Mouse (Mus musculus): ENCODE measurements around the gene Tmem50b. TPM values are rescaled to one million over a fixed set of nuclear protein-coding genes. Genes with fewer than 3 reads are reported as not detected.

Tmem50b gene
- total RNA-seq, 2 experiments from 2014 or later: 60.2 to 73.8 TPM

DNA sequence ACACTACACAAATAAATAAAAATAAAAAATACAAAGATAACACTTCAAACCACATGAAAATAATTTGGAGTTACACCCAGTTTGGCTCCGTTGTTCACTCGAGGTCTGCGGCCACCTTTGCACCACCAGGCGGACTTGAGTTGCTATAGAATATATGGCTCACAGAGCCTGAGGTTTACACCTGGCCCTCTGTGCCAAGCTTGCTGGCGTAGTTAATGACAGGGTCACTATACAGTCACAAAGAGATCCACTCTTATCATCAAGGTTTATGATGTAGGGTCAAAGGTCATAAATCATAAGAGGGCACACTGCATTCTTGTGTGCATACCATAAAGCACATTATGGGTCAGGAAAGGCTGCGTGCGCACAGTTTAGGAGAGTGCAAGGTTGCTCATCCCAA is 31.6 kb downstream of the Tmem50b start:
- DNase-seq (ENCODE audit: low spot score in 2 of 2): no peak

- no peak for DNase-seq (ENCODE audit: low spot score in 2 of 2)
Observed at GRCm38 (mm10) chr16:91565292-91565951, 32.2 kb downstream of the Tmem50b start.

DNA sequence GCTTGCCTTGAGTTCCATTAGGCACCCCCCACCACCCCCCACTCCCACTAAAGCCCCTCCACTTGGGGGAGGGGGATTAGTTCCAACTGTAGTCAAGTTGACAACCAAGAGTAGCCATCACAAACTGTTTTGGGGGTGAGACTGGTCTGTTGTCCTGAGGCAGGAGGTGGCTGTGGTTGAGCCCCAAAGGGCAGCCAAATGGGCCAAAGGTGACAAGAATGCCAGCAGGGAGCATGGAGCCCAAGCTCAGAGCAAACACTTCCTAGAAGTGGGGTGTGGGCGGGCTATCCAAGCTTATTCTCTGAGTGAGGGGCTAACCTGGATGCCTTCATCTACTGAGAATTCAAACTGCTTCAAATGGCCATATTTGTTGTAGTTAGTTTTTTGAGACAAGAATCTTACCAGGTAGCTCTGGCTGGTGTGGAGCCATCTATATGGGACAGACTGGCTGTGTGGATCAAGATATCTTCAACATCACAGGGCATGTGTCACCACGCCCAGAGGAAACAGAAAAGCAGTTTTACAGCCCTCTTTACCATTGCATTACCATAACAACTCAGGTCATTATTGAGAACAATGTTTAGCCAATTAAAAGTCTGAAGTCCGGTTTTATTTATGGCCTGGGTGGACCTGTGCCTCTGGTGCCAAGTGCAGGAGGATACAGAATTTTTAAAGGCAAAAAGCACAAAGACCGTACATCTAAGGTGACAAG is 32.9 kb downstream of the Tmem50b start:
- no peak for DNase-seq (ENCODE audit: low spot score in 2 of 2)

DNA sequence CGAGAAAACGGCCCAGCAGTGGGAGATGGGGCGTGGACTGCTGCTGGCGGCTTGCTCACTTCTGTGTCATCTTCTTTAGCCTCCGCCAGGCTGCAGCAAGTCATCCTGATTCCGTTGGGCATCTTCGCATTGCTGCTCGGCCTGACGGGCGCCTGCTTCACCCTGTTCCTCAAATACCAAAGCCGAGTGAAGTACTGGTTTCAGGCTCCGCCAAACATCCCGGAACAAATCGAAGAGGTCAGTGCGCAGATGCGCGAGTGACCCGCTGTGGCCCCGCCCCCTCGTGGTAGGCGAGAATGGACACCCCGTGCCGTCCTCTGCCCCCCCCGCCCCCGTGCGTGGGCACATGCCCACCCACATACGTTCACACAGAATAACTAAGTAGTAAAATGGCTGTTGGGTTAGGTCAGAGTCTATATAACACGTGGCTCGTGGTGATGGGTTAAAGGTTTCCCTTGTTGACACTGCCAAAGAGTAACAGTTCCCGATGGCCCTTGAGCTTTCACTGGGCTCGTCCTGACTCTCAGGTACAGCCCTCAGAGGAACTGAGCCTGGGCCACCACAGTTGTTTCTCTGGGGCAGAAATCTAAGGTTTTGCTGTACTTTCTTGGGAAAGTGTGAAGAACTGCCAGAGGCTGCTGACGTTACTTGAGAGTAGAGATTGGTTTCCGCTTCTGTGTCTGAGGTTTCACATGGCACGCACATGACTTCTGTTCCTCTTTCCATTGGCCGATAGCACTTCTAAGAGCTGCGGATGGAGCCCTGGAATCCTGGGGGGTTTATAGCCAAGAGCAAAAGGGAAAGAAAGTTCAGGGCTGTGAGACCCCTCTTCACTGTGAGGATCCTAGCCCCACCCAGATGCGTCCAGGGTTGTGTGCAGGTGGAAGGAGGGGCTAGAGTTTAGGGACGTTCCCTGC is 35.8 kb downstream of the Tmem50b start:
- no peak for DNase-seq (ENCODE audit: low spot score in 2 of 2)

DNA sequence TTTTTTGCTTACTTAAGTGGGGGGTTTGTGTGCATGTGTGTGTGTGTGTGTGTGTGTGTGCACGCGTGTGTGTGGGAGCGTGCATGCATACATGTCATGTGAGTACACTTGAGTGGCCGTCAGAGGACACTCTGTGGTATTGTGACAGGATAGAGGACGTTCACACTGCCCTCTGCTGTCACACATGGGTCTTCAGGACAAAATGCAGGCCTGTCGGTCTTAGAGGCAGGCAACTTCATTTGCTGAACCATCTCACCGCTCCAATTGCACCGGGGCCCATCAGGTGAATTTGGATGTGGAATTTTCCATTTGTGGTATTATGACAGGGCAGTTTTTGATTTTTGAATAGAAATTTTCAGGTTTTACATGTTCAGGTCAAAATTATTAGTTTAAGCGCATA is 36.5 kb downstream of the Tmem50b start:
- no peak for DNase-seq (ENCODE audit: low spot score in 2 of 2)

GRCm38 (mm10) chr16:91557693-91558092 is 39.9 kb downstream of the Tmem50b start:
- DNase-seq (ENCODE audit: low spot score in 2 of 2): peak in 1 of 2 experiments; percentile 42

- DNase-seq (ENCODE audit: low spot score in 2 of 2): no peak
Observed at GRCm38 (mm10) chr16:91557214-91557613, 40.4 kb downstream of the Tmem50b start.

- DNase-seq (ENCODE audit: low spot score in 2 of 2): no peak
Observed at GRCm38 (mm10) chr16:91556659-91557058, 40.9 kb downstream of the Tmem50b start.

- DNase-seq (ENCODE audit: low spot score in 2 of 2): no peak
Observed at GRCm38 (mm10) chr16:91555017-91555605, 42.5 kb downstream of the Tmem50b start.

DNA sequence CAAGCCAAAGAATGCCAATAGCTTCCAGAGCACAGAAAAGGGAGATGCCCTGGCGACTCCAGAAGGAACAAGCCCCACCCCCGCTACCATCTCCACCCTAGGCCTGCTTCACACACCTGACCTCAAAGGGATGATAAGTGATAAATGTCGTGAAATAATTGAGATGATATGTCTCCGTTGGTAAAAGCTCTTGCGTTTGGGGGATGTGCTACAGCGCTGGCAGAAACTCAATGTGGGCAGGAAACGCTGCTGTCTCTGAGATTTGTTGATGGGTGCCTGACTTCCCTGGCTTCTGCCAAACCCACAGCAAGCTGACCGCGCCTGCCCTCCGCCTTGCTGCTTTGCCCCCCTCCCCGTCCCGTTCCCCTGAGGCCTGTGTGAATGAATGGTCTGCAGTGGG is 44.0 kb downstream of the Tmem50b start:
- no peak for DNase-seq (ENCODE audit: low spot score in 2 of 2)

DNA sequence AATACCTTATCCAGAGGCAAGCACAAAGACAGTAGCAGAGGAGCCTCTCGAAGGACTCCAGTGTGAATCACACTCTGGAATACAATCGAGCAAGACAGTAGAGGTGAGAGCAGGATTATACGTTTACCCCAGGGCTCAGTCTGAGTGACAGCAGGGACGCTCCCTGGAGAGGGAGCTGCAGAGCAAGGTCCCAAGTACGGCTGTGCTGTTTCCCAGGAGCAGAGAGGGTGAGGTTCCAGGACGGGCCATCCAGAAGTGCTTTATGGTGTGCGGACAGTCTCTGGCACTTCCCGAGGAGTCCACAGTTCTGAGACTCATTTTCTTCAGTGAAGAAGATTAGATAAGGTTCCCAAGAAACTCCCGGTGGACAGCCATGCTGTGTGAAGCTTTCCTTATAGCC is 45.5 kb downstream of the Tmem50b start:
- DNase-seq (ENCODE audit: low spot score in 2 of 2): no peak

DNA sequence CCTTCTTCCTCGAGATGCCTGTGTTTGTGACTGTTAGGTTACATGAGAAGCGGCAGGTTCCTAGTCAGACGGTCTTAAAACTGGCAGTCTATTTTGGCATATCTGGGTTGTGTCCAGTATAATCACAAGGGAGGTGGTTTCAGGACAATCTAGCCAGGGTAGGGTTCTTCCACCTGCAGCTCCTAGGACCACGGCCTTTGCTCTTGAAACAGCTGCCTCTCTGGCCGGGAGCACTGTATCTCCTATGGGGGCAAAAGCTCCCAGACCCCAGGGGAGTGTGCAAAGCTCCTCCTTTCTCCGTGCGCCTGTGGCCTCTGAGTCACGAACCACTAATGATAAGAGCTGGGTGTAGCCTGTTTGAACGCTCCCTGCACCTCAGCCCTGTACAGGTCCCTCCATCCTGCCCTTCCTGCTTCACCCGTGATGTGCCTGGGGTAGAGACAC is 46.5 kb downstream of the Tmem50b start:
- no peak for DNase-seq (ENCODE audit: low spot score in 2 of 2)

DNA sequence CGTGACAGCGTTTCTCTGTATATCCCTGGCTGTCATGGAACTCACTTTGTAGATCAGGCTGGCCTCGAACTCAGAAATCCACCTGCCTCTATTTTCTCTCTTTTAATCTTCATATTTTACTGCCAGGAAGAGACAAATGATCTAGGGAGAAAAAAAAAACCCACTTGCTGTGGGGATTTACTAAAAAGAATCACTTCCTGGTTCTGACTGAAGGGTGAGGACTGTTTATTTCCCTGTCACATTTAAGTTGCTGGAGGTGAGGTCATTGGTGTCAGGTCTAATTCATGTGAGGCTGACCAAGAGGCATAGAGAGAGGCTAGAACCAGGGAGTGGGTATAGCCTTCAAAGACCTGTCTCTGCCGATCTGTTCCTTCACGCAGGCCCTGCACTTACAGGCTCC is 48.0 kb downstream of the Tmem50b start:
- no peak for DNase-seq (ENCODE audit: low spot score in 2 of 2)

GRCm38 (mm10) chr16:91548996-91549395 is 48.6 kb downstream of the Tmem50b start:
- DNase-seq (ENCODE audit: low spot score in 2 of 2): no peak

DNA sequence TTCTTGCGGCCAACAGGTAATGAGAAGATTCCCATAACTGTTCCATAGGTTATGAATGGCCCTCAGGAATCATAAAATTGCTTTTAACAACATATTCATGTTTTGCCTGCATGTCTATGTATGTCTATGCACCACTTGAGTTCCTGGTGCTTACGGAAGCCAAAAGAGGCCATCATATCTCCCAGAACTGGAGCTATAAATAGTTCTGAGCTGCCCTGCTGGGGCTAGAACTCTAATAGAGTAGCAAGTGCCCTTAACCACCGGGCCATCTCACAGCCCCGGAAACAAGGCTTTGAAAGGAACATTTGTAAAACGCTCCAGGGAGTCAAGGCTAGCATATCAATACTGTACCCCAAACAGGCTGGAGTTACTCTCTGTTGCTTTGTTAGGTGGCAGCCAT is 49.0 kb downstream of the Tmem50b start:
- DNase-seq (ENCODE audit: low spot score in 2 of 2): no peak

DNA sequence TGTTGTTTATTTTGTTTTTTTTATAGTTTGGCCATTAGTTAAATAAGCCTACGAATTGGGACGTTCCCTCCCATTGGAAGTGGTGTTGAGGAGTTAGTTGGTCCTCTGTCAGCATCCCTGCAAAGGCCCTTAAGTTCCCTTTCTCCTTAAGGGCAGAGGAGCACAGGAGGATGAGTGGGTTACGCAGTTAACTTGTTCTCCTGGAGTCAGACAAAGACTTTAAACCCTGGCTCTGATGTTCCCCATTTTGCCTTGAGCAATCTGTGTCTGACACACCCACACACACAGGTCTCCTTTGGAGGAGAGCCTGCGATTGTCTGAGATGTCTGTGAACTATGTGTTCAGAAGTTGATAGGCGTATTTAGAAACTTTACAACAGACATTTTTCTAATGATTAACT is 49.6 kb downstream of the Tmem50b start:
- DNase-seq (ENCODE audit: low spot score in 2 of 2): no peak

DNA sequence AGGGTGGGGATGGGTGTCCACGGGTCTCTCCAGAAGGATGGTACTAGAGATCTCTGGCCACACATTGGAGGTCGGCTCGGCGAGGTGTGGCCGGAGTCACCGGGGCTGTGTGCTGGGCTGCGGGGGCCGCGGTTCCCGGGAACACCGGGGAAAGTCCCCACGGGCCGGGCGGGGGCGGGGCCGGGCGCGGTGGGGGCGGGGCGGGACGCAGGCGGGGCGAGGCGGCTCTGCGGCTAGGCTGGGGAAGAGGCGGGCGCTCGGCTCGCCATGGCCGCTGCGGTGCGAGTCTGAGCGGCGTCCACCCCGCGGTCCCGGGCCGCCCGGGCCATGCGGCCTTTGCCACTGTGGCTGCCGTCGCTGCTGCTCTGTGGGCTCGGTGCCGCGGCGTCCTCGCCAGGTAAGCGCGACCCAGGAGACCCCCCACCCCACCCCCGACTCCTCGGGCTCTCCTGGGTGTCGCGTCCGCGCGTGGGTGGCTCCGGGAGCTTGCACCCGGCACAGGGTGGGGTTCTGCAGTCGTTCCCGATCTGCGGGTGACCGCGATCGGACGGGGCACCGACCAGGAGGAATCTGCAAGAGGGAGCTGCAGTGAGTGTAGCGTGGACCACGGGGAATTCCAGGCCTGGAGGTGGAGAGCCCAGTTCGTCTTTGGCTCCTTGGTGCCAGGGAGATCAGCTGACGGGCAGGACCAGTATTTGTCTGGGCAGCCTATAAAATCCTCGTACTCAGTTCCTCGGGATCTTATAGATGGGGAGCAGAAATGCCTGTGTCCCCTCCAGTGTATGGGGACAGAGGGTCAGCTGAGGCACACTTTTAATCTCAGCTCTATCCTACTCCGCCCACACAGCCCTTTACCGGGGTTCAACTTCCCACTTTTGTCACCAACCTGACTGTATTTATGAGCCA is 50.5 kb downstream of the Tmem50b start, which contains the start of gene Ifngr2:
Ifngr2 (plus strand) TSS at position 237 of the 906 bp plus-strand sequence.
- peak; percentile 75 for DNase-seq (ENCODE audit: low spot score in 2 of 2)

GRCm38 (mm10) chr16:91546391-91546835 is 51.2 kb downstream of the Tmem50b start:
- DNase-seq (ENCODE audit: low spot score in 2 of 2): peak in 1 of 2 experiments; percentile 36

GRCm38 (mm10) chr16:91545597-91546281 is 51.9 kb downstream of the Tmem50b start:
- DNase-seq (ENCODE audit: low spot score in 2 of 2): no peak

Data from adrenal gland, adult 18-20 months (tissue).